Mouse (Mus musculus) cerebellum, adult 11 months (tissue): Measurements from ENCODE around the gene Nf2.
A peak's percentile ranks its signal among the peaks of the same experiment; 100 is the strongest.

Experiments used
- DNase-seq: peaks from one replicate; pipeline ENCODE4 v3.0.0; 2022

The Nf2 gene

GRCm38 (mm10) chr11:4849258-4849943 lies at the start of gene Nf2:
Gene Nf2 (minus strand): TSS chr11:4849536.
- DNase-seq = peak; percentile 97

GRCm38 (mm10) chr11:4894848-4895816 lies 45.8 kb upstream of the Nf2 start, which contains the start of gene Thoc5:
Gene Thoc5 (plus strand): TSS chr11:4895320.
- peak; percentile 70 for DNase-seq

- DNase-seq = no peak
These were observed 37.7 kb upstream of the Nf2 start for GRCm38 (mm10) chr11:4886987-4887386.

- peak; percentile 37 for DNase-seq
These were observed 36.1 kb upstream of the Nf2 start for GRCm38 (mm10) chr11:4885385-4885903.

GRCm38 (mm10) chr11:4882892-4883627 lies 33.7 kb upstream of the Nf2 start:
- DNase-seq = no peak

GRCm38 (mm10) chr11:4881087-4881486 lies 31.8 kb upstream of the Nf2 start:
- no peak for DNase-seq

- DNase-seq = no peak
These were observed 25.2 kb upstream of the Nf2 start for GRCm38 (mm10) chr11:4874551-4874950.

- peak; percentile 77 for DNase-seq
These were observed 24.6 kb upstream of the Nf2 start, which contains the start of gene Nipsnap1 for GRCm38 (mm10) chr11:4873755-4874475. Gene Nipsnap1 (plus strand): TSS chr11:4873951.

- DNase-seq = peak; percentile 37
These were observed 16.4 kb upstream of the Nf2 start for GRCm38 (mm10) chr11:4865645-4866251.

GRCm38 (mm10) chr11:4862730-4863129 lies 13.4 kb upstream of the Nf2 start:
- DNase-seq = no peak

- no peak for DNase-seq
These were observed 12.7 kb upstream of the Nf2 start for GRCm38 (mm10) chr11:4861816-4862604.

- no peak for DNase-seq
These were observed 11.7 kb upstream of the Nf2 start for GRCm38 (mm10) chr11:4860986-4861385.

GRCm38 (mm10) chr11:4858416-4858815 lies 9.1 kb upstream of the Nf2 start:
- no peak for DNase-seq

GRCm38 (mm10) chr11:4854181-4854580 lies 4.8 kb upstream of the Nf2 start:
- DNase-seq = no peak

- DNase-seq = no peak
These were observed 3.7 kb upstream of the Nf2 start for GRCm38 (mm10) chr11:4853021-4853420.

GRCm38 (mm10) chr11:4850404-4850803 lies 1.1 kb upstream of the Nf2 start:
- no peak for DNase-seq

- peak; percentile 32 for DNase-seq
These were observed 670 bp downstream of the Nf2 start for GRCm38 (mm10) chr11:4848483-4849248.

GRCm38 (mm10) chr11:4840942-4841526 lies 8.3 kb downstream of the Nf2 start:
- no peak for DNase-seq

- DNase-seq = no peak
These were observed 11.1 kb downstream of the Nf2 start for GRCm38 (mm10) chr11:4838235-4838634.

GRCm38 (mm10) chr11:4837342-4837741 lies 12.0 kb downstream of the Nf2 start:
- DNase-seq = no peak
